Mouse (Mus musculus): ENCODE measurements at regions not wholly inside any gene's neighbourhood (a gene's known extent, or its start where the extent isn't known, plus 50 kb on each side); places are given as distances from the start of the nearest gene placed in this dataset.

DNA sequence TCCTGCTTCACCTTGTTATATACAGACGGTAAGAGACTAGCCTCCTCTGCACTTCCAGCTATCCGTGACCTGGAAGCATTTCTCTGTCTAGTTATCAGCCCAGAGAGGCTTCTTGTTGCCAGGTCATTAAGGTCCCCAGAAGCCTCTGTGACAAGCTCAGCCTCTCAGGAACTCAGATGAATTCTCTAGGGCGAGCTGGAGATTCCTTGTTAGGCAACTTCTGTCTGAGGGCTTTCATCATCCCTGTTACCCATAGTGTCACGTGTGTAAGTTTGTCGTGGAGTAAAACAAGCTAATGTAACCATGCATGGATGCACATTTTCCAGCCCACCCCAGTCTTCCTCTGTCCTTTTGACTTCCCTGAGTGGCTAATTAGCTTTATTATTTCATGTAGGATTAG is 126.3 kb upstream of the Ednra start:
- DNase-seq = no peak

DNA sequence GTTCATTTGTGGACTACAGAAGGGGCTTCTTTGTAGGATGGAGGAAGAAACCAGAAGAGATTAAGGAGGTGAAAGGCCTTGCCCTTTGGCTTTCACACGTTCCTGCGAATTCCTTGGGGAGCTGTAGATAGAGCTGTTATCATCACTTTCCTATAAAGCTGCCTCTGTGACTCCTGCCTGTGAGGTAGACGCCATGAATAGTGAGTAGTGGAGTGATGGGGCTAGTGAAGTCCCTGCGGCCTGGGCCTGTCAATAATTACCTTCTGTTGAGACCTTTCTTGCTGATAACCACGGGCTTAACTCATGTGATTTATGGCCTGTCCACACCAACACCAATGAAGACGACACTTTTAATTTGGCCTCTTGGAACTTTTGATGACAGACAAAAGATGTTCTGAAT is 146.0 kb upstream of the Ednra start:
- DNase-seq = no peak

DNA sequence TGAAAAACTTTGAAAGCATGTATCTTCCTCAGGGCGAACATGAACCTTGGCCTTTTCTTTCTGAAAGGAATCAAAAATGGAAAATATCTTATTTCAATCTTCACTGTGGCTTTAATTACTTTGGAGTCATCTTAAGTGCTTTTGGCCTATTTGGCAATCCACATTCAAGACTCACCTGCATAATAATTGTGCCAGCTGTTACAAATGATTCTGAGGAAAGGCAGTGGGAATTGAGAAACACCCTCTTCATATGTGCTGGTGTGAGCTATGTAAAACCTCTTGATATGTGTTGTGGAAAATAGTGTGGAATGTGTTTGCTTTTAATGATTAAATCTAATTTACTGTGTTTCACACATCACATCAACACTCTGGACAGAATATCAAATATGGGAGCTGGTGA is 148.5 kb upstream of the Ednra start:
- DNase-seq = no peak

DNA sequence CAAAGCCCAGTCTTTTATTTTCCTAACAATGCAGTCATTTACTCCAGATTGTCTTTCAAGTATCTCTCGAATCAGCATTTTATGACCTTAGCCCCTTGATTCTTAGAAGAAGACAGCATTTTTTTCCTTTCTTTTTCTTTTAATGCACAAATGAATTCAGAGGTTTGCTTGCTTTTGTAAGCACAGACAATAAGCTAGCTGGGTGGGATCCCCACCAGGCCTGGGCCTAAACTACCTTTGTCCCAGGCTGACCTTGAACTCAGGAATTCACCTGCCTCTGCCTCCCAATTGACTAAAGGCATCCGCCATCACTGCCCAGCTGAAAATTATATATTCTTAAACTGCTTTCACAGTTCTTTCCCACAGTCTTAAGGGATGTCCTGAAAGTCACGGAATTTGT is 195.5 kb upstream of the Ednra start:
- no peak for DNase-seq

DNA sequence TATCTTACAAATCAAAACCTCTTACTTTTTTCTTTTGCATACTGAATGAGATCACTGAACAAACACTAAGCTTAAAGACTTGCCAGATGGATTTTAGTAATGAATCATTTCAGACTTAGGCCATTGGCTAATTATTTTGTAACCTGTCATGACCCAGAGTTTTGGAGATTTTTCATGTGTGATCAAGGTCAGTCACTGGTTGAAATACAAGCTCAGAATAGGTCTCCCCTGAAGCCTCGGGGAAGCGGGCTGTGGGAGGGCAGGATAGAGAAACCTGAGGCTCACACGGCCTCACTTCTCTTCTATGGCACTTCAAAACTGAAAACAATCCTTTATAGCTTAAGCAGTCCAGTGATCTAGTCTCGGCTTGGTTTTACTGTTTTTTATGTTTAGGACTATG is 197.6 kb upstream of the Ednra start:
- DNase-seq = no peak

DNA sequence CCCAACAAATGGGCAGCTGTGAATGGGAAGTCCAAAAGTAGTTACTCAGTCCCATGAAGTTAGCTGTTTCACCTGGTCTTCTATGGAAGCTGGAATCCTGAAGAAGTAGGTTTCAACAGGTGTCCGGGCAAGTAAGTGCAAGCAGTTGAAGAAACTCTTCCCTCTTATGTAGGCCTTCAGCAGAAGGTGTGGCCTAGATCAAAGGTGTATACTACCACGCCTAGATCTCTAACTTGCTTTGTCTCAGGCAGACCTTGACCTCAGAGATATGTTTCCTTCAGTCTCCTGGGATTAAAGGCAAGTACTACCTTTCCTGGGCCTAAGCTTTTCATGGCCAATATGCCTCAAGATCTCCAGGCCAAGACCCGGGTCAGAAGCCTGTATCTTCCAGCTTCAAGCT is 223.4 kb upstream of the Ednra start:
- no peak for DNase-seq

DNA sequence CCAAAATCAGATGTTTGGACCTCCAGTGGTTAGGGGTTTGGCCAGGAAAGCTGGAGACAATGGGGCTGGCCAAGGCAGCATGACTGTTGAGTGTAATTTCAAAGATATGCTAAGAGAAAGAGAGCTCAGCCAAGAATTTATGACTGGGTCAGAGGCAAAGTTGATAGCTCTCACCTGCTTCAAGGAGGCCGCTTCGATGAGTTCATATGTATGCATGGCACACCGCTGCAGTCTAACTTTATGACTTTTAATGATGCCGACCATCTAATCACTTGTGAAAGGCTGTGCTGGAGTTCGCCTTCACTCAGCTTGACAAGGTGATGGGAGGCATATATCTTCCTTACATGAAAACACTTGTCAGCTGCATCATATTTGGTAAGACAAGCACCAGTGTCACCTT is 225.4 kb upstream of the Ednra start:
- DNase-seq = no peak

DNA sequence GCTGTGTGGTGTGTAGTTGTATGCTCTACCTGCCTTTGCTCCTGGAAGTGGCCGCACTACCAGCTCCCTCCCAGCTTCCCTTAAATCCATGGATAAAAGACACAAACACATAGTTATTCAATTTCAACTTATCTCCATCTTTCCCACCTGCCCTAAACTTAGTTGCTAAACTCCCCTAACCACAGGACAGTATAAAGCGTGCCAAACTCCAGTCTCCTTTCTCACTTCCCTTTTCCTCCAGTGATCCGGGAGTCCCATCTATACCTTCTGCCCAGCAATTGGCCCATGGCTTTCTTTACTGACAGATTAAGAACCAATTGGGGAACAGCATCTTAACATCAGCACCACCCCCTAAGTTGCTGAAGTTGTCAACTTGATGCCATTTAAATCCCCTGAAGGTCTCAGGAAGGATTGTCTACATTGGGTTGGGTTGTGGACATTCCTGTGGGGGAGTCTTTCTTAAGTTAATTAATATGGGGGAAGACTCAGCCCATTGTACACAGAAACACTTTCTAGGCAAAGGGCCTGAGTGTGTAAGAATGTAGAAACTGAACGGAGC is 234.6 kb upstream of the Ednra start:
- DNase-seq = no peak

DNA sequence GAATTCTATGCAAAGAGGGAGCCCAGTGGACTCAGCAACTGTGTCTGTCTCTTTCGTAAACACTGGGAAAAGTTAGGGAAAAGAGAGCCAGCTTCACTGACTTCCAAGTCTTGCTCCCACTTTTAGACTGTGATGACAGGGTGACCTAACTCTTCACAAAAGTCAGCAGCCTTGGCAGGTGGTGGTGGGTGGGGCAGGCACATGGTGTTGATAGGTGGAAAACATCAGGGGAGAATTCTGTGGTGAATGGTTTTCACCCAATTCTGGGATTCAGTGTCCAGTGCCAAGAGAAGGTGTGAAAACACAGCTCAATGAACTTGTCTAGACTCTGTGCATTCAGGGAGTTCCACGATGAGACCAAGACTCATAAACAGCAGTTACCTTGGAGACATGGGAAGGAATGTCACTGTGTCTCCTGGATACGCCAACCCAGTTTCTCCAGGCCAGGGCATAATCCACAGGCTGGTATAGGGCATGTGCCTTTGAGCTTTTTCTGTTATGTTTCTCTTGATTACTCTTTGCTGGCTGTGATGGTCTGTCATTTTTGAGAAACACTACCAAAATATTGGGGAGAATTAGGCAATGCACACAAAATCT is 238.9 kb upstream of the Ednra start:
- no peak for DNase-seq

DNA sequence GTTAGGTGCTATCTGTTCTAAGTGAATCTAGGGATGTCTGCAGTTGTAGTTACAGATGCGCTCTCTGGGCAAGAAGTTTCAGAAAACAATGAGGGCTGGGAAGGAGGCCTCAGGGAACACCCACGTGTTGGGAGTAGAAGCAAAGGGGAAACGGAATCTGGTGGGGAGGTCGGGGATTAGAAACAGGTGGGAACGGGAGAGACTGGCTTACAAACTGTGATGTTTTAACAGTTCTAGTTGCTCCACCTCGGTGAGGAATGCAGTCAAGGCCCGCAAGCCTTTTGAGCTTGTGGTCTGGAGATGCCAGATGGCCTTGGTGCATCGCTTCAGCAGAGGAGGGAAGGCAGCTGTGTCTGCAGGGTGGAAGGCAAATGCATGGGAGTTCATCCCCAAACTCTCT is 242.7 kb upstream of the Ttc29 start:
- DNase-seq = no peak

DNA sequence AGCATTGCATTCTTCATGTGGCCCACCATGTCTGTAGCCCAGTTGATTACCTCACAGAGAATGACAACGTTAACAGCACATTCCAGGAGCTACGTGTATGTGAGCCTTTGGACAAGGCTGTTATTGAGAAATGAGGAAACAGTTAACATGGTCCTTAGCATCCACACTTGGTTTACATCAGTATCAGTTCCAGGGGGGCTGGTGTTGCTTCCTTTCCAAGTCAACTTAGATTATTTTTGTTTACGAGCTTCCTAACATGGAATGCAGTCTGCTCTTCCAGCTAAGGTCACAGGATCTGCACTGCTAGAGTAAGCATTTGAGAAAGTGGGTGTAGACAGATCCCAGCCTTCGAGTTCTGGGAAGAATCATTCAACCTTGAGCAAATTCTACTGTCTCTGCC is 239.4 kb upstream of the Ttc29 start:
- no peak for DNase-seq

DNA sequence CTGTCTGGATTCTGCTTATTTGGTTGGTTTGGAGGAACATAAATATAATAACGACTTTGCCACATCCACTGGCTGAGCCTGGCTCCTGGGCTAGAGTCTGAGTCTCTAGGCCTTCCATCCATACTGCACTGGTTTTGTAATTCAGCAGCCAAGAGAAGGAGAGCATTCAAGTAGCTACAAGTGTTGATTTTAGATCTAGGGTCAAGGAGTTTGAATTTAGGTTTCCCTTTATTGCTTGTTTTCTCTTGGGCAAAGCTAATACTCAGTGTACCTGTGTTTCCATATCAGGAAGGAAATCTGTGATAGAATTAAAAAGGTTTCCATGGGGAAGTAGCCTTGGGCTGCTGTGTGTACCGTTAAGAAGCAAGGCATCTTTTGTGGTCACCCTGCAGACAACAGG is 234.0 kb upstream of the Ttc29 start:
- DNase-seq = no peak

DNA sequence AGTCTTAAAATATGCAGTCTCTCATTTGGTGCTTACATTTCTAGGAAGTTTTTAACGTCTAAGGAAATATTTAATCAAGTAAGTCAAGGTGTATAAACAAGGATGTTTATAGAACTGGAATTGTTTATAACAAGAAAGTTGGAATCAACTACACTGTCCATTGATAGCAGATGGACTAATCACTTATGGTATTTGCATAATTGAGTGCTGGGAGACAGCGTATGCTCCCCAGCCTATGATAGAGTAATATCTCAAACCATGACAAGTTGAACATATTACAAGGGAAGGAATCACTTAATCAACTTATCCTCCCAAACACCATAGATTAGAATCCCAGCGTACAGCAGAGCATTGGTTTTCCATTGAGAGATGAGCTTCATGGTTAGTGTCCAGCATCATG is 232.4 kb upstream of the Ttc29 start:
- no peak for DNase-seq

DNA sequence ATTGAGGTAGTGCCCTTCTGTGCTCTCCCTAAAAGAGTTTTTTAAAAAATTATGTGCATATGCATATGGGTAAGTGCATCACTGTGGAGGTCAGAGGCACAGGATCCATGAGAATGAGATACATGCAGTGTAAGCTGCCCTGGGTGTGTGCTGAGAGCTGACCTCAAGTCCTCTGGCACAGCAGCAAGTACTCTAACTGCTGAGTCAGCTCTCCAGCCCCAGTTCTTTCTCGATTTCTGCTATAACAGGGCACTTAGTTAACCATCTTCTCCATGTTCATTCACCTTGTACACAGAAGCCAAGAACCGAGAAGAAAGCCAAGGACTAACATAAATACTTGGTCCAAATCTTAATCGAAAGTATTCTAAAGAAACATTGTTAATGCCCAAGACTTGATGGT is 231.1 kb upstream of the Ttc29 start:
- no peak for DNase-seq

DNA sequence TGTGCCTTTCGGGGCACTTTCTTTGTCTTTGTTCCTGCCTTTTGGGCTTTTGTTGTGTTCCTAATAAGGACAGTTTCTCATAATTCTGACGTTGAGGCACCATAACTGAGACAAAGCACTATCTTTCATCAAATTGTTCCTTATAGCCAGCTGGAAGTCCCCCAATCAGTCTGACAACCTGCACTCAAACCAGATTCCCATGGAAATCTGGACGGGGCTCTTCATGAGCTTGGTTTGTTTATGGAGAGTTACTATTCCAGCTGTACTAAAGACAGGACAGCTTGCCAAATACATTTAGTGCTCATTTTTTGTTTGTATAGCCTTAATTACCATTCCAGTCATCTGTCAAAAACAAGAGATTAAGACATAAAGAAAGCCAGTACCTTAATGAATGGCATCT is 229.6 kb upstream of the Ttc29 start:
- DNase-seq = no peak

DNA sequence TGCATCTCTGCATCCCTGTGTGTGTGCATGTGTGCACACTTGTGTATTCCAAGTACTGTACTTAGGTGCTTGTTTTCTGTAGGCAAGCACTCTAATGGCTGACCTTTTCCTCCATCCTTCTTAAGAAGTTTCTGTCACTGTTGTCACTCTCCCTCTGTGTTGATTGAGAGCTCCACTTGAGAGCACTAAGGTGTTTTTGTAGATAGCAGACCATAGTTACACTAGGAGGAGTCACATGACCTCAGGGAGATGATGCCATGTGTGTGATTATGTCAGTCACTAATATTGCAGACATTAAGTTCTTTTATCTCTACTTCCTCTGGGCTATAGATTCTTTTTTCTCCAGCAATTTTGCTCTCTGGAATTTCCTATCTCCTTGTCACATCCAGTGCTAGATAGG is 225.9 kb upstream of the Ttc29 start:
- DNase-seq = no peak

DNA sequence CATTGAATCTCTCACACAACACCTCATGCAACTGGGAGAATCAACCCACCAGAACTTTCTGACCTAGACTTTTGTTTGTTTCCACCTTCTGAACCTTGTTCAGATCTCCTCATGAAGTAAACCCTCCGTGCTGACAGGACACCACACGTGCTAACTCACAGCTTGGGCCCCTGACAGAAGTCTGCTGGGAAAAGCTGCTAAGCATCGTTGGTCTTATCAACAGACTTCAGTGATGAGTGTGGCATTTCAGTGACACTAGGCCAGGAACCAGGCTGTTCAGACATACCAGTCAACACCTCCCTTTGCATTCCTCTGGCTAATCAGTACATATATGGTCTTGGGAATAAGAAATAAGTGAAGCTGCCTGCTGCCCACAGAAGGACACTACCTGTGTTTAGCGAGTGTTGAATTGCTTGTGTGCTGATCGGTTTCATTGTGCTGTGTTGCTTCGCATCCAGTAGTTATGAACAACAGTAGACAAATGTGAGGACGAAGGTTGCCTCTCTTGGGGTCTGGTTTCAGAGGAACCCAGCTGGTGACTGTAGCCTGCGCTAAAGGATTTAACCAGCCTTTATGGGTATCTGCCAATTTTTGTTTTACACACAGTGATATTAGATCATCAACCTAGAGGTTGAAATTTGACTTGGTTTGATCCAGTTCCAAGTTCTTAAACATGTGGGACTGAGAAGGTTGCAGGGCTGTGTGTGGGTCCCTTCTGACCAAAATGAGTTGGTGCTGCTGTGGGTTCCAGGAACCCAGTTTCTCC is 224.6 kb upstream of the Ttc29 start:
- no peak for DNase-seq

DNA sequence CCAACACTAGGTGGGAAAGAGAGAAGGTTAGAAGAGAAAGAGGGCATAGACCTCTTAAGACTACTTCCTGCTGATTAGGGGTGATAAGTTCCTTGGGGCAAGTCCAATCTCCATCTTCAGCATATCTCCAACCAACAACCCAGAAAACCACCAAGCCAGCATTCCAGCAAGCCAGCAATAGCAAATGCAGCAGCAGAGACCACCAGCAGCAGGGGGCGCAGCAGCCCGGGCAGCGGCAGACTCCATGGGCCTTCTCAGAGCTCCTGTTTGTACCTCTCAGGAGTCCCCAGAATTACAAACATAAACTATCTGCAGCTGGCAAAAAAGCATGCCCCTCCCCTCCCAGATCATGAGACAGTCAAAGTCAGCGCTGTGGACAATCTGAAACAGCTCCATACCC is 222.0 kb upstream of the Ttc29 start:
- peak; percentile 7 for DNase-seq

DNA sequence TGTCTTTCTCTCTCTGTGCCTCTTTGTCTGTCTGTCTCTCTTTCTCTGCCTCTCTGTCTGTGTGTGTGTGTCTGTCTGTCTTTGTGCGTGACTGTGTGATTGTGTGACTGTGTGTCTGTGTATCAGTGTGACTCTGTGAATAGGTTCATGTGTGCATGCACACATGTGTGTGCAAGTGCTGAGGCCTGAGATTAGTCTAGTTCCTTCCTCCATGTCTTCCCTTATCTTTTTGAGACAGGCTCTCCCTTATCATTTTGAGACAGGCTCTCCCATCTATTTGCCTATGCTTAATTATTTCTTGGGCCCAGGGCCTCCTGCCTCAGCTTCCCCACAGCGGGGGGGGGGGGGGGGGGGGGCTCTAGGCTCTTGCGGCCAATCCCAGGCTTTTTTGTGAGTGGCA is 212.8 kb upstream of the Ttc29 start:
- no peak for DNase-seq

DNA sequence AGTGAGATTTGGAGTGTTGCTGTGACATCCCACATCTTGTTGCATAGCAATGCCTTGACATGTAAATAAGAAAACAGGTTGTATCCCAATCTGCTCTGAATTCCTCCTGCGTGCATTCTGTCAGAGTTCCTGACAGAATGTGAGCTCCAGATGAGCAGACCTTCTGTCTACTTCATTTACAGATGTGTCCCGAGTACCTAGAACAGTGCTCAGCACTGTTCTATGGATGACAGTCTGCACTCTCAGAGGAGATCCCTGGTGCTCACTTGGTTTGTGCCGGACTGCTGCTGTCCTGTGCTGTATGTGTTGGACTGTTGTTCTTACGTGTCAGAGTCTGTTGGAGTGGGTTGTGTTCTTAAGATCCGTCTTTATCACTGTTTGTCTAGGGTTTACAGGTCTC is 211.4 kb upstream of the Ttc29 start:
- no peak for DNase-seq

DNA sequence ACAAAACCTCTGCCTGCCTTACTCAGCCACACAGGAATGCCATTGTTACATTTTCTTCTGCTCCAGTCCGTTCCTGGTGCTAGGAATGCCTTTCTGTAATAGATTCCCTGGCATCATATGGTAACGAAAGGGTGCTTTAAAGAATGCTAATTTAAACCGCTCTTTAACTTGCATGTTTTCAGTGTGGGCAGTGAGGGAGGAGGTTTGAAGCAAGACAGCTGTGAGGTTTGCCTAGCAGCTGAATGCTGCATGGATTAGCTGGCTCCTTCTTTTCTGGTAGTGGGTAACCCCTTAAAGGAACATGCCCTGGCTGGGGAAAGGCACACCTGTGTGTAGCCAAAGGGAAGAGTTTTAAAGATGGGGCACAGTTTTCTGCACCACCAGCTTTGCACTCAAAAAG is 211.0 kb upstream of the Ttc29 start:
- no peak for DNase-seq

DNA sequence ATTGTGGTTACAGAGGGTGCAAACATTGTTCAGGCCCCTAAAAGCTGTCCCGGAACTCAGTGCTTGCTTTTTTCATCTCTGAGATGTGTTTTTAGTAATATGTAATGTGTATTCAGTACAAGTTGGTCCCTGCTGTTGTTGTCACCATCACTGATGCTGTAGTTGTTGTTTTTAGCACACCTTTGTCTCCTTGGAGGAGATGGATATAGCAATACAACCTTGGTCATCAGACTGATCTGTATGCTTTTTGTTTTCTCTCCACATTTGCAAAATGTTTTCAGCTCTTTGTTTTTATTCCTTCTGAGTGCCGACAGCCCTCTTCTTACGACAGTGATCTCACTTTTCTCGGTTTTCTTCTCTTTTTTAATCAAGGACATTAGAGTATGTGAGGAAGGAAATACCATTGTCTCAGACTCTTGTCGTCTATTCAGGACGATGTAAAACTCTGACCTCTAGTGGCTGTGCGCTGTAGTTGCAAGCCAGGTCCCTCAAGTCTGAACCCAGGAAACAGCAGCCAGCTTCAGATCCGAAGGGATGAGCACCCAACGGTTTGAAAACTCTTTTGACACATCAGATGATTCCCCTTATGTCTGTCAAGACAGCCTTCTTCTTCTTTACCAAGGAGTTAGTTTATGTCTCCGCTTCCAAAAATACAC is 209.1 kb upstream of the Ttc29 start:
- peak; percentile 59 for DNase-seq

DNA sequence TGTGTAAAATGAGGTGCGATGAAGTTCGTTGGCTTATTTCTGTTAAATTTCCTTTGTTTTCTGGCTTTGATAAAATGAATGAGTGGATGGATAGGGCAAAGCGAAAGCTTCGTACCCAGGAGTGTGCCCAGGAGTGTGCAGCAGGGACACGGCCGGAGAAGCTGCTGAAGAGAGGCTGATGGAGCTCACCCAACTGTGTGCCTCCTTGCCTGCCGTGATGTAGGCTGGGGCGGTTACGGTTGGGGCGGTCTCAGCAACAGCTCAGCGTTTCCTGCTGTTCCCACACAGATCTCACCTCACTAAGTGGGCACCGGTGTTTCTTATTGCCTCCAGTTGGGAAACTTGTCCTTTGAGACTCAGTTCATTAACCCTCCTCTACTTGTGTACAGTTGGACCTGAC is 208.2 kb upstream of the Ttc29 start:
- DNase-seq = peak; percentile 7

DNA sequence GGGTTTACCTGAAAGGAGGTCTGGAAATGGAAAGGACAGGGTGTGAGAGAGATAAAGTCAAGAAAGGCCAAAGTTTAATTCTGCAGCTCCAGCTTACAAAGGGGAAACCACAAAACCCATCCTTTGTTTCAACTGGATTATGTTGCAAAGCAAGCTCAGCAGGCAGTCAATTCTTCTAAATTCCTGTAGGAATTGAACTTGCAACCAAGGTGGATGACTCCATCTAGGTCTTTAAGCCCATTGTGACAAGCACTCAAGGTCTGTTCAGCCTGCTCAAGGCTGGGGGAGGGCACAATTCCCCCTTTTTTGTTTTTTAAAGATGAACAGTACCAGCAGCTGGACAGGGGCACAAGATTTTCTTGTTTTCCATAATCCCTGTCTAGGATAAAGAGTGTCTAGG is 200.0 kb upstream of the Ttc29 start:
- DNase-seq = no peak
